Mouse (Mus musculus) layer of hippocampus, postnatal 10 days (tissue): ENCODE results near the gene Klrb1b. TPM values are rescaled to one million over a fixed set of nuclear protein-coding genes. Genes with fewer than 3 reads are reported as not detected.
"Not testable (repeated sequence)": the region's sequence is repeated elsewhere in the genome, so short reads cannot be mapped to it uniquely, and the experiment has no call there.

Source experiments
- DNase-seq, 2 experiments: peaks; one replicate each; pipeline ENCODE4 v3.0.0; 2021; ENCODE audit warnings: low spot score in 2 of 2
- total RNA-seq, 2 experiments: library from RNA; stranded (reverse); gene quantifications; 2 replicates each; pipeline ENCODE4 v1.2.3; 2021

Gene Klrb1b
- total RNA-seq, 2 experiments from 2014 or later, result not detected

DNA sequence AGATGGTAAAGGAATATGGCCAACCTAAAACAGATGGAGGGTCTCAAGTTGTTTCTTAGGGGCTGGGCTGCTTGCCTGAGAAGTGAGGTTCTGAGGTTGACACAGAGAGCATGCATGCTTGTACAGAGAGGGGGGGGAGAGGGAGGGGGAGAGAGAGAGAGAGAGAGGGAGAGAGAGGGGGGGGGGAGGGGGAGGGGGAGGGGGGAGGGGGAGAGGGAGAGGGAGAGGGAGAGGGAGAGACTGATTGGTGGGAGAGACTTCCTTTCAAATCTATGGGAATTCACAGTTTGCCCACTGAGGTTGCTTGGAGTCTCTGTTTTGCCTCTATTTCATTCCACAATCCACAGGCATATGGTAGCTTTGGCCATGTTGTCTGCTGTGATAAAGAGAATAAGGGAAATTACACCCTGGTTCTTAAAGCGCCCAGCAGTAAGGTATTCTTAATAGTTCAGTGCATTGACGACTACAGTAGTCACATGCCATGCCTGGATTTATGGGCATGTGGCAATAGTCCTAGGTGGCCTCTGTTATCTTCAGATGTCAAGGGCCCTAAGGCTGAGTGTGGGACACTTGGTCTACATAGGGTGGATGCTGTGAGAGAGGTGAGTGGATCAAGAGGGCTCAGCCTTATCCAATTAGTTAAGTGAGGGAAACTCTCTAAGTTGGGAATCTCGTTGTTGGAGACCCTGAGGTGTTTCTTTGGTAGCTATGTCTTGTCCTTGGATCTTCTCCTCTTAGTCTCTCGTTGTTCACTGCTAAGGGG is 15.4 kb upstream of the Klrb1b start:
- no peak for DNase-seq

GRCm38 (mm10) chr6:128840669-128841068 is 14.5 kb upstream of the Klrb1b start:
- not testable (repeated sequence) for DNase-seq

DNA sequence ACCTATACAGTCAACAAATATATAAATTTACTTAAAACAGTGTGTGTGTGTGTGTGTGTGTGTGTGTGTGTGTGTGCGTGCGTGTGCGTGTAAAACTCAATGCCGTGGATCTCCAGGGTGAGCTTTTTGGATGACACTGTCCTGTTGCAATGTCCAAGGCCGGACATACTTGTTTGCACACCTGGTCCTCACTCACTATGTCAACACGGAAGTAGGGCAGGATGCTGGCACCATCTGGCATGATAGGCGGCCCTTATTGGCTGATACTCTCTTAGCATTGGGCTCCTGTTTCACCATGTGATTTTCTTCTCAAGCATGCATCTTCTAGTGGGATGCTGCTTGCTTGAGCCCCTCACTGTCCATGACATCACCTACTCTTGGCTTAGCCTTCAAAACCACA is 13.8 kb upstream of the Klrb1b start:
- no peak for DNase-seq

DNA sequence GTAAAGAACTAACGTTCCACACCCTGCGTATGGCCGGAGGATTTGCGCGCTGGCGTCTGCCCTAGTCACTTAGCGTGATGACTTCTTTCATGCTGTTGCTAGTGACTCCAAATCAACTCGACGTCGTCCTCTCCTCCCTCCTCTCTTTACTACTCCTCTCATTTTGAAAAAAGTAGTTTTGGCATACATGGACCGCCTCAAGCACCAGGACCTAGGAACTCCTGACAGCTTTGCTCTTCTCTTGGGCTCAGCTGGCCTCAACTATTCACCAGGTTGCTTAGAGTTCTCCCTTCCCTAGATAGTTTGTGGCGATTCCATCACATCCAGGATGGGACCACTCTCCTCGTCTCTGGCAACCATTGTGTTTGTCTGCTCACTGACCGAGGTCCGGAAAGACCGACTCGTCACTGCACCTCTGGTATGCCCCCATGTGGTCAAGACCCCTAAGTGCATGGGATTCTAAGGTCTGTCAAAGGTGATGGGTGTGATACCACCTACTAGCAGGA is 13.2 kb upstream of the Klrb1b start:
- DNase-seq, result peak; percentile 76 to 85

- peak; percentile 92 for DNase-seq
These were observed 12.5 kb upstream of the Klrb1b start for GRCm38 (mm10) chr6:128838342-128839265.

- peak in 1 of 2 experiments; percentile 38 for DNase-seq
These were observed 11.6 kb upstream of the Klrb1b start for GRCm38 (mm10) chr6:128837454-128838341.

DNA sequence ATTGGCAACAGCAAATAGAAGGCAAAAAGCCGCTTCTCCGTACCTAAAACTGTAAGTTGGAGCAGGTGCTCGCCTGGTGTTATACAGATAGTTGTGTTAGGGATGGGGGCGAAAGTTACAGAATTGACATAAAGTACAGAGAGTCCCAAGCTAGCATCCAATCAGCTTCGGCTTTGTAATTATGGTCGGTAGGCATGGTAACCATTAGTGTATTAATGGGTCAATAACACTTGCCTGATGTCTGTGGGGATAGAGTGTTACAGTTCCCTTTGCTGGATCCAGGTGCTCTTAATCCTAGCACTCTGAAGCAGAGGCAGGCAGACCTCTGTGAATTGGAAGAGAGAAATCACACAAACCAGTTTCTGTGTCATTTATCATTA is 10.8 kb upstream of the Klrb1b start:
- no peak for DNase-seq

DNA sequence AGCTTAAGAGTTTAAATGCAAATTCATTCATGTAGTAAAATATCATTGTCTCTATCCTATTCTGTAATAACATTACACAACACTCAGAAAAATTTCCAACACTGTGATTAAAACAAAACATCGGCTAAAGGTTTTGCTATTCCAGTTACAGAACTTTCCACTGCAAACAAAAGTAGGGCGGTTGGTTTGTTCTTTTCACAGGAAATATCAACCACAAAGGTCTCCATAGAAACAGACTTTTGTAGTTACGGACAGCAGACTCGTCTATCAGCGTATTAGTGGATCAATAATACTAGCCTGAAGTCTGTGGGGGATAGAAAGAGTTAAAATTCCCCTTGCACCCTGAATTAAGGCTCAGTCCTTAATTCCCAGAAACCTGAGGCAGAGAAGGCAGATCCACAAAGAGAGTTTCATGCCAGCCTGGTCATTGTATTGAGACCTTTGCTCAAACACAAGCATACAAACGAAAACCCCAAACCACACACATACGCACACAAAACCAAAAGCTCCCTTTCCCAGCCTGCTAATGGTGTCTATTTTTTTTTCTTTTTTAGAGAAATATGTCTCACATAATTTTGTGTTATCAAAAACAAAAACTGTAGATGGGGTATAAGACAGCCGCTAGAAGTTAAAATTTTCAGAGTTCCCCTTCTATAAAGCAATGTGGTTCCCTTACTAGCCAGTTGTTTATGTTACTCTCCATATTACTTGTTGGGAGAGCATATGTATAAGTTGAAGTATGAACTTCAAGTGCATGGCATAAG is 10.2 kb upstream of the Klrb1b start:
- DNase-seq, result no peak

DNA sequence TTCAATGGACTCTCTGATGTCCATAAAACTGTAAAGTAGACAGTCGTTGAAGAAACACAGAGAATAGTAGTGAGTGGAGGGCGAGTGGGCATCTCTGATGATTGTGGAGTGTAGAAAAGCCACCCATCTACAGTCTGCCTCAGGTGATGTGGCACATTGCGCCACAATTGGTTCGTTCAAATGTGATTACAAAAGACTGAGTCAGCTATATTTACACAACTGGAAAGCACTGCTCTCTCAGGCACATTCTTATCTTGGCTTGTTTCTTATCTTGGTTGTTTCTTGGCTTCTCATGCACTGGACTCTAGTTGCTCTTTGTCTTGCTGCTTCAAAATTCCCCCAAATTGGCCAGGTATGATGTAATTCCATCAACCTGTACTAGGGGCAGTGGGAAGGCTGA is 9.4 kb upstream of the Klrb1b start:
- no peak for DNase-seq

GRCm38 (mm10) chr6:128833046-128833445 is 6.9 kb upstream of the Klrb1b start:
- no peak for DNase-seq

GRCm38 (mm10) chr6:128829837-128830236 is 3.7 kb upstream of the Klrb1b start:
- no peak for DNase-seq

DNA sequence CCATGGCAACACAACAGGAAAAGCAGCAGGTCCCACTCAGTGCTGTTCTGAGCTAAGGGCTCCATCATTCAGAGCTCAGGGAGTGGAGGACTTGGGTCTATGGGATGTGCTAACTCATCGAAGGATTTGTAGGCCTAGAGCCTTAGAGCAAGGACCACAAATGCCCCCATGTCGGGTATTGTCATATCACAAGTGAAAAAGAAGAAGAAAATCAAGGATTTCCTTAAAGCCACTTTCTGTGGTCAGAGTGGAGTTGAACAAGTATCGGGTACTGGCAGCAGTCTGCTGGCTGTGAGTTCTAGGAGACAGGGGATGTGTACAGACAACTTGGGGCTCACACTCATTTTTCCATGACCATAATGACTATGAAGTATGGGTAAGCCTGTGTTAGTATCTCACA is 650 bp upstream of the Klrb1b start:
- no peak for DNase-seq

DNA sequence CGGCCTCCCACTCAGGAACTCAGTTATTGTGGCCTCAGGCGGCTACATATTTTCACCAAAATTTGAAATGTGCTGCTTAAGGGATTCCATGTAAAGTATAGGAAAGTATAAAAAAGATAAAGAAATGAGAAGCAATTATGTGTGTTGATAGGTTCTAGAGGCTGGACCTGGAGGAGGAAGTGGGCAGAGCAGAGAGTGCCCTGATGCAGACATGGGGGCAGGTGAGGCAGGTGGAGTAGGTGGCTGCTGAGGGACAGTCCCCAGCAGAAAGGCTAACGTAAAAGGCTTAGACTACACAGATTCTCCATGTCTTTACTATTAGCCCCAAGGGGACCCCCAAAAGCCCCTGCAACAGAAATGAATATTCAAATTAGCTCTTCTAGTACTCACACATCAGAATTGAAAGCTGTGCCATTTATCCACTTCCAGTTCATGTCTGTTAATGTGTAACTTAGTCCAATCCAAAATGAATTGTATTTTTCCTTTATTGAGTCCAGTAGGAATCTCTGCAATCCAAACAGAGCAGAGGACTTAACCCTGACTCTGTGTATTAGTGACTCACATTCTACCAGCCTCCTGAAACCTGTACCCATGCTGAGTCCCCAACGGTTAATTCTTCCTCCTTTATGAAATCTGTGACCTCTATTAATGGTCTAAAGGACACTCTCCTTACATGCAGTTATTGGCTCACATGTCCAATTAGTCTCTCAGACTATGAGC is 7.9 kb downstream of the Klrb1b start:
- DNase-seq, result no peak

GRCm38 (mm10) chr6:128808532-128808931 is 17.6 kb downstream of the Klrb1b start:
- peak in 1 of 2 experiments; percentile 30 for DNase-seq

DNA sequence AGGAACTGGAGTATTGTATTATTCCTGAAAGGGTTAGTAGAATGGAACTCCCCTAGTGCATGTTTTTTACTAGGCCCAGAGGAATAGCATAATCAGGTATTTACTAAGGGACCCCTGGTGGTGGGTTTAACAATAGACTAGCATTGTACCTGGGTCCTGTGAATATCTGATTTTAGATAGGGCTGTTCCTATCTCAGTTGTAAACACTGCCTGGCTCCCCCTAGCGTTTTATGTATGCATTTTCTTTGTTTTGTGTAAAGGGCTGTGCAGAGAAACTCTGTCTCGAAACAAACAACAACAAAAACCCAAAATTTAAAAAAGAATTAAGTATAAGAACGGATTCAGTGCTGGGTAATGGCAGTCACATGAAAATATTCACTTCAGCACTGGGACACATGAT is 19.1 kb downstream of the Klrb1b start:
- DNase-seq, result no peak

DNA sequence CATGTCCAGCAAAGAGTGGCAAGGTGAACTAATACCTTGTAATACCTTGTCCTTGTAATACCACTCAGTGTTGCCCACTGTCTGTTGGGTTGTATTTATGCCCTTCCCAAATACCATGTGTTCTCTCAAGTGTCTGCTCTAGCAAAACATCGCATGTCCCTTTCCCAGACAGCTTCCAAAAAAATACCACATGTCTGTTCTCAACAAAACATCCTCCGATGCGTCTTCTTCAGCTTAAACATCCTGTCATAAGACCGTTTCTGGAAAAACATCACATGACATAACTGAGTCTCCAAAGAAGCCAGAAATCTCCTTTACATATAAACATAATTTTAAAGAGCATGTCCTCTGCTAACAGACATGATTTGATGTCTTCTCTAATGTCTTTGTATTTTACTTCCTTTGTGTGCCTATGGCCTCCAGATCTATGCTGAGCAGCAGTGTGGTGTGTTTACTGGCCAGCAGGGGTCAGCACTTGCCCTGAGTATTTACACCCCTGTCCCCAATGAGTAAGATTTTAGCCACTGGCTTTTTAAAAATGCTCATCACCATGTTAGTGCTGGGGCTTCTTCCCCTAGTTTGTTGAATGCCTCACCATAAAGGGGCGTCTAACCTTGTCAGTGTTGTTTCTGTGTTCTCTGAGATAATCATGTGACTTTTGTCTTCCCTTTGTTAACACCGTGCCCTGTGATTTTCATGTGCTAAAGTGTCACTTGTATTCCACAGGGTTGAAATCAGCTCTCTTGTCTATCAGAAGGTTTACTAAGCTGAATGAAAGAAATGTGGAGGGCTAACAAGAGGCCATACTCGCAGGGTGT is 21.1 kb downstream of the Klrb1b start:
- peak; percentile 55 to 68 for DNase-seq

DNA sequence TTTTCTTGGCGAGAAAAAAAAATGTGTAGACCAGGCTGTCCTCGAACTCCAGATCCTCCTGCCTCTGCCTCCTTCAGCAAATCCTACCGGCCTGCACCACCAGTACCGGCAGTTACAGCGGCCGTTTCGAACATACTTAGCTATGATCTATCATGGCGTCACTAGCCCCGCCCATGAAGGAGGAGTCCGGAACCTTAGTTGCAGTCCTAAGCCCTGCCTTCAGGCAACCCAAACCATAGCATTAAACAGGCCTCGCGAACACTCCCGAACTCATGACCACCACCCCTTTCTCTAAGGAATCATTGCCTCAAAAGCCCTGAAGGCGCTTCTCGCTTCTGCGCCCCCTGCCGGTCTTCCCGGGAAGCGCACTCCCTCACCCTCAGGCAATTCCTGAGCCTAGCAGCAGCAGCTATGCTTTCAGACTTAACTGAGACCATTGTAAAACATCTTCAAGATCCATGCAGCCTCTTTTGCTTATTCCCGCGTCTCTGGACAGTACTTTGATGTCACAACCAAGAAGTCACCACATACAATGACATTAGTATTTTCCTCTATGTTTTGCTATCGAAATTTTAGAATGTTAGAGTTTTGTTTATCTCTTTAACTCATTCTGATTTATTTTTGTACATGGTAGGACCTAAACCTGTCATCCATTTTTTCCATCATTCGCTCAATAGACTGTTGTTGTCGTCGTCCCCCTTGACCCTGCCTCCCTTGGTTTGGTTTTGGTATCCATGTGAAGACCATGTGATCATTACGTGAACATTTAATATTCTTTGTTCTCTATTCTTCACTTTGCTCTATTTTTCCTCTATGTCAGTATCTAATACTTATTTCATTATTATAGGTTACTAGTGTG is 22.9 kb downstream of the Klrb1b start:
- peak; percentile 96 to 97 for DNase-seq

DNA sequence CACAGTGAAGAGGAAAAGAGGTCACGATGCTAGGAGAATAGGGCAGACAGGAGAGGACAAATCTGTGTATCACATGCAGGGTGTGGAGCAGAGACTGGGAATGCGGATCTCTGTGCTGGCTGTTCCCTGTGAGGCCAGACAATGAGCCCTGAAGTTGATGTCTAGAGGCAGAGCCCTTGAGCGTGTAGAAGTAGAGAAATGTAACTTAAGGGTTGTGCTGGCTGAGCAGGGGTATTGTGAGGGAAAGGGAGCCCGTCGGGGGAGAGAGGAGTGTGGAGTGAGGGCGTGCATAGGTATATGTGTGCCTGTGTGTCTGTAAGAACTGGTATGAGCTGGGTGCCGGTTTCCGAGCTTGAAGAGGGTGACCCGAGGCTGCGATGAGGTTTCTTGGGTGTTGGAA is 23.6 kb downstream of the Klrb1b start:
- no peak for DNase-seq
